Mouse (Mus musculus): ENCODE data around the gene Dnm2.

DNA sequence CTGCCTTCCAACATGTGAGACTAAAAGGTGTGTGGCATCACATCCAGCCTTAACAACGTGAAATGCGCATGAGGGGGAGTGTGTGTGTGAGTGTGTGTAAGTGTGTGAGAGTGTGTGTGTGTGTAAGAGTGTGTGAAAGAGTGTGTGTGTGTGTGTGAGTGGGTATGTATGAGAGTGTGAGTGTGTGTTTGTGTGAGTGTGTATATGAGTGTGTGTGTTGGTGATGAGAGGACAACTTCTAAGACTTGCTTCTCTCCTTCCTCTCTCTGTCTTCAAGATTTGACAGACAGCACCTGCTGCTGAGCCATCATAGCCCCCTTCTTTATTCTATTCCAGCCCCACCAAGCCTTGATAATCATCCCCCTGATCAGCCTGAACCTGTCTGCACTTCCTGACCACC lies 15.2 kb downstream of the Dnm2 start:
- TF ChIP-seq POLR2A (IDR thresholded peaks at IDR 0.05; ENCODE audit: borderline replicate concordance, low read depth, low read length), result no peak
- no peak for TF ChIP-seq CTCF (IDR thresholded peaks at IDR 0.05; ENCODE audit: low read depth, low read length)
